ENCODE assay signal across 9 mouse cellular contexts in the genomic region with DNA sequence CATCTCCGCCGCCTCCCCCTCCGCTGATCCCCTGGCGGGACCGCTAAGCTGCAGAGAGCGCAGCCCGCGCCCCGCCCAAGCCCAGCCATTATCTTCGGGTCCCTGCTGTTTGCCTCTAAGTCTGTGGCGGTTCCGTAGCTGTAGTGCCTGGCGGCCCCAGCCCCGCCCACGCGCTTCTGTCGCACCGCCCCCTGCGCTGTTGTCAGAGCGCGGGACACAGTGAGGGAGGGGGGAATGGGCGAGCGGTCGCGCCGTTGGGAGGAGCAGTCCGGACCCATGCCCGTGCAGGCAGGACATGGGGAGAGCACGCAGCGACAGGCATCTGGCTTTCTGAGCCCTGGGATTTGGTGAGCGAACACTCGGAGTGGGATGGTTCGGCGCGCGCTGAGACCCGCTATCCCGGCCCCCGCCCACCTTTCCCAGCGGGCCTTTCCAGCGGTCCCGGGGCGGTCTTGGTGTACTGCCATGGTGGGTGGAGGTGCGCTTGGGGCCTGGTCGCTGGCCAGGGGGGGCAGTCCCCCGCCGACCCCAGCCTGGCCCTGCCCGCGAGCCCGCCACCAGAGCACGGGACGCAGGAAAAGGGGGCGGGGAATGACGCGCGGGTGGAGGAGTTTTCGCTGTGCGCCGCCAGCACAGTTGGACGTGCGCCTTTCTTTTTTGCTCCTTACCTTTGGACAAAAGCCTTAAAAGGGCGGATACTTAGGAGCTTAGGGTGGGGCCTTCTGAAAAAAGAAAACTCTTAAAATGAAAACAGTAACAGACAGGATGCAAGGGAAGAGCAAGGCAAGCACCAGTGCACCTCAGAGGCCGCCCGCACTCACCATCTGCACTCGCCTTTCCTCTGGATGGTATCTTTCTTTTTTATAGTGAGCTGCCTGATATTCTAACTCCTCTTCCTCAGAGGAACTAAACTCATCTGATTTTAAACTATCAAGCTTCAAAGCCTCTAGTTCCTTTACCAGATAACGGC. TPM values are rescaled to one million over a fixed set of nuclear protein-coding genes. Genes with fewer than 3 reads are reported as not detected.
DNase-seq lines count a peak whose midpoint lies in the region; ATAC-seq and TF ChIP-seq lines count a peak whose summit lies in the region.
"Had no signal": no experiment of that assay in that cellular context is flagged by ENCODE, and none has a peak within 500 bp of the region (broad histone marks: within the 10 kb centered on the region; RNA-seq: fewer than 3 reads in every experiment).

Gene Cldn34c1 (plus strand): TSS at position 205 of the 970 bp plus-strand sequence.

- ATAC-seq in heart, embryonic 13.5 days (ENCODE audit: extremely low read depth, insufficient number of reproducible peaks, low FRiP score, low TSS enrichment), result peak; percentile 97
- ATAC-seq in kidney, postnatal 0 days (replicated peaks; ENCODE audit: low FRiP score, low read depth), result peak; percentile 99

- no peaks in the 10 kb centered on the region for H3K9me3 ChIP-seq in heart, embryonic 13.5 days
- H3K9me3 ChIP-seq in kidney, postnatal 0 days (replicated peaks; ENCODE audit: low read length), result no peaks in the 10 kb centered on the region

- H3K4me3 ChIP-seq in heart, embryonic 13.5 days, result peak within 1 kb of the TSS; percentile 62
- H3K4me3 ChIP-seq in kidney, postnatal 0 days (replicated peaks; ENCODE audit: low read depth, low read length), result peak within 1 kb of the TSS; percentile 54
- H3K4me3 ChIP-seq in liver, adult 2 months (ENCODE audit: insufficient read depth, low read depth, low read length), result peak within 1 kb of the TSS; percentile 67

- H3K27me3 ChIP-seq in heart, embryonic 13.5 days (replicated peaks), result no peaks in the 10 kb centered on the region
- H3K27me3 ChIP-seq in kidney, postnatal 0 days (ENCODE audit: insufficient read depth, low read length), result no peaks in the 10 kb centered on the region
- no peaks in the 10 kb centered on the region for H3K27me3 ChIP-seq in liver, adult 2 months (ENCODE audit: control insufficient read depth, insufficient read depth, low read length)
- H3K27me3 ChIP-seq: CH12.LX had no signal

- H3K36me3 ChIP-seq in heart, embryonic 13.5 days, result no peaks in the 10 kb centered on the region
- H3K36me3 ChIP-seq in kidney, postnatal 0 days (ENCODE audit: insufficient read depth, low read length), result no peaks in the 10 kb centered on the region
- H3K36me3 ChIP-seq in liver, adult 2 months (ENCODE audit: control insufficient read depth, insufficient read depth, low read length), result no peaks in the 10 kb centered on the region

- peak within 1 kb of the TSS; percentile 67 for H3K4me2 ChIP-seq in heart, embryonic 13.5 days
- peak within 1 kb of the TSS; percentile 47 for H3K4me2 ChIP-seq in kidney, postnatal 0 days (ENCODE audit: low read length)

- no peaks in the 10 kb centered on the region for H3K4me1 ChIP-seq in heart, embryonic 13.5 days
- H3K4me1 ChIP-seq in kidney, postnatal 0 days (replicated peaks; ENCODE audit: insufficient read depth, low read length), result no peaks in the 10 kb centered on the region
- H3K4me1 ChIP-seq in liver, adult 2 months (ENCODE audit: control insufficient read depth, insufficient read depth, low read length), result no peaks in the 10 kb centered on the region

- WGBS in heart, embryonic 13.5 days, result 3% methylated on average over 65 of the region's 66 CpGs
- 10% methylated on average over 66 of the region's 66 CpGs for WGBS in kidney, postnatal 0 days
- WGBS in liver, adult 2 months, result 2% methylated on average over 61 of the region's 66 CpGs

- H3K9ac ChIP-seq in heart, embryonic 13.5 days, result peak within 1 kb of the TSS; percentile 77
- H3K9ac ChIP-seq in kidney, postnatal 0 days (ENCODE audit: low read depth, low read length), result peak within 1 kb of the TSS; percentile 51; the same call in 1 of the 2 replicates
- H3K9ac ChIP-seq in liver, adult 2 months (ENCODE audit: low read depth, low read length), result peak within 1 kb of the TSS; percentile 84

- no peak for TF ChIP-seq POLR2A in liver, adult 2 months (IDR thresholded peaks at IDR 0.05; ENCODE audit: extremely low read depth, insufficient read depth, low read length)

- peak within 1 kb of the TSS; percentile 96 for H3K27ac ChIP-seq in heart, embryonic 13.5 days (replicated peaks)
- H3K27ac ChIP-seq in kidney, postnatal 0 days, result peak within 1 kb of the TSS; percentile 81
- peak within 1 kb of the TSS; percentile 70 for H3K27ac ChIP-seq in liver, adult 2 months (replicated peaks; ENCODE audit: insufficient read depth, low read depth, low read length)

- H3K79me2 ChIP-seq in liver, adult 2 months (ENCODE audit: control insufficient read depth, insufficient read depth, low read length), result no peaks in the 10 kb centered on the region

- TF ChIP-seq CTCF in kidney, postnatal 0 days (IDR thresholded peaks at IDR 0.05; ENCODE audit: low read depth), result no peak
- TF ChIP-seq CTCF in liver, adult 2 months (IDR thresholded peaks at IDR 0.05; ENCODE audit: low read depth, low read length), result no peak

- DNase-seq in CD4-positive helper T cell, adult 2 months (ENCODE audit: low read depth, low spot score), result peak; percentile 80
- DNase-seq in c-Kit-positive CD71-negative TER-119-negative erythroid progenitor cells, embryonic 14.5 days (ENCODE audit: low read depth), result peak; percentile 30
- peak; percentile 43 for DNase-seq in fibroblast of lung, adult 2 months (ENCODE audit: low read depth)
- peak; percentile 87 for DNase-seq in kidney, postnatal 0 days (ENCODE audit: low spot score)
- DNase-seq in liver, adult 2 months (ENCODE audit: extremely low read depth, low read depth, low spot score), result peak; percentile 61
- DNase-seq in monocyte, adult 2 months (ENCODE audit: low read depth in 1 of 2, low spot score in 2 of 2), result peak; percentile 16 to 24
- DNase-seq in spleen, postnatal 14 days (ENCODE audit: low spot score in 2 of 2), result peak; percentile 59 to 62

RNA-seq across cellular contexts. Expression of gene Cldn34c1, which starts in this region (rescaled TPM):
- 7.9 and 10.2 TPM in 2 replicates for polyA plus RNA-seq in heart, embryonic 13.5 days (2015; fragmentation: Nextera tagmentation; extraction: Ambion mirVana)
- 11.8 and 14.2 TPM in 2 replicates for polyA plus RNA-seq in kidney, postnatal 0 days (2015; fragmentation: Nextera tagmentation; extraction: Ambion mirVana)
- total RNA-seq in liver, adult 2 months (2014; rRNA removed), result 1.6 and 2.2 TPM in 2 replicates
- 0.62 and 0.75 TPM in 2 replicates for polyA plus RNA-seq in liver, adult 2 months (2012; rRNA removed)
- total RNA-seq: CH12.LX had no signal

Comparison
In these comparisons a context has a peak if more than half of its experiments do, and no peak if none do; other contexts are left out.
1. Peak in every context shown above with its lines: DNase-seq, ATAC-seq, H3K4me3 ChIP-seq and H3K27ac ChIP-seq.
2. DNase-seq: peak in every context shown above with its lines; median percentile 87 in kidney, postnatal 0 days; 80 in CD4-positive helper T cell, adult 2 months; 61 in liver, adult 2 months; 60 in spleen, postnatal 14 days; 43 in fibroblast of lung, adult 2 months; 30 in c-Kit-positive CD71-negative TER-119-negative erythroid progenitor cells, embryonic 14.5 days; 20 in monocyte, adult 2 months.